Mouse (Mus musculus): ENCODE measurements around the gene L3mbtl4. TPM values are rescaled to one million over a fixed set of nuclear protein-coding genes. Genes with fewer than 3 reads are reported as not detected.

Gene L3mbtl4
- total RNA-seq (2022), result 1 to 10 TPM; 2.3 to 3.0 (median 2.6) TPM

- peak; percentile 6 to 30 for DNase-seq (ENCODE audit: low spot score in 2 of 2)
Observed at GRCm38 (mm10) chr17:68273527-68273926, at the start of gene L3mbtl4. Gene L3mbtl4 (plus strand): TSS chr17:68273797.

DNA sequence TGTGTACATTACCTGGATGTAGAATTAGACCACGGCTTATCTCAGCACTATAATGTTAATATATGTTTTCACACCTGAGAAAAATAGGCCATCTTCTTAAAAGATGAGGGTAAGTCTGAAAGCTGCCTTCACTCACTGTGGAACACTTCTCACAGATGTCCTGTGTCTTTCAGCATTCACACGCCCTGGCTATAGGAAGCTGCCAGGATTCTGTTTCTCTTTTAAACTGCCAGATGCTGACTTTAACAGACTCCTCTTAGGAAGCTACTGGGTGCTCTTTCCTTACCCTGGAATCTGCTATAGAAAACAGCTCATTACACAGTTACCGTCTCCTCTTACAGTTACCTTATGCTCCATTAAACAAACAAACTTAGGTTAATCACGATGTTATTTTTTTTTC, 43.1 kb upstream of the L3mbtl4 start:
- DNase-seq (ENCODE audit: low spot score in 2 of 2), result no peak

GRCm38 (mm10) chr17:68235380-68235779, 38.2 kb upstream of the L3mbtl4 start:
- no peak for DNase-seq (ENCODE audit: low spot score in 2 of 2)

- no peak for DNase-seq (ENCODE audit: low spot score in 2 of 2)
Observed at GRCm38 (mm10) chr17:68236992-68237391, 36.6 kb upstream of the L3mbtl4 start.

- DNase-seq (ENCODE audit: low spot score in 2 of 2), result no peak
Observed at GRCm38 (mm10) chr17:68240171-68240570, 33.4 kb upstream of the L3mbtl4 start.

DNA sequence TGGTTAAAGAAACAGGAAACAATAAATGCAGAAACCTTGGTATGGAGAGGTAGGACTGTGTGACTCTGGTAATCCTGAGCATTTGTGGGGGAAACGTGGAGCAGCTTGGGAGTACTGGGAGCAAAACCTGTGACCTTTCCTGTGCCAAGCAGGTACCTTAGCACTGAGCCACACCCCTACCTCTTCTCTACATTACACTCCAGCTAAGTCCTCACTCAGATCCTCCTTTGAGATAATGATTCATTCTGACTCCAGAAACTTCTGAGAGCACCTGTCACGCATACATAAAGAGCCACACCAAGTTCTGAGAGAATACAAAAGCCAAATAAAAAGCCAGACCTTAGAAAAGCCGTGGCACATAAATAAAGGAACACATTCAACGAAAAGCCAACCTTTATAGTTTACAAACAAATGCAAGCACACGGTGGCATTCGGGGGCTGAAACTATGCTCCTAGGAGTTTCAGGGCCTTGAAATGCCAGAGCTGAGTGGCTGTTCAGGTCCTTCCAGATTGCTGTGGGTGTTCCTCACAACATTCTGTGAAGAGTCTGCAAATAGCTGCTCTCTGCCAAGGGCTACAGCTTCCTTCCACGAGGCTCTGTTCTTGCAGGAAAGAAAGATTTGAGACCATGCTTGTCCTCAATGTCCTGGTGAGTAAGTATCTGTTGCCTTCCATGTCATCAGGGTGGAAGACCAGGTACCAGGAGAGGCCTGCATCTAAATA, 8.6 kb upstream of the L3mbtl4 start:
- DNase-seq (ENCODE audit: low spot score in 2 of 2), result peak in 1 of 2 experiments; percentile 30

DNA sequence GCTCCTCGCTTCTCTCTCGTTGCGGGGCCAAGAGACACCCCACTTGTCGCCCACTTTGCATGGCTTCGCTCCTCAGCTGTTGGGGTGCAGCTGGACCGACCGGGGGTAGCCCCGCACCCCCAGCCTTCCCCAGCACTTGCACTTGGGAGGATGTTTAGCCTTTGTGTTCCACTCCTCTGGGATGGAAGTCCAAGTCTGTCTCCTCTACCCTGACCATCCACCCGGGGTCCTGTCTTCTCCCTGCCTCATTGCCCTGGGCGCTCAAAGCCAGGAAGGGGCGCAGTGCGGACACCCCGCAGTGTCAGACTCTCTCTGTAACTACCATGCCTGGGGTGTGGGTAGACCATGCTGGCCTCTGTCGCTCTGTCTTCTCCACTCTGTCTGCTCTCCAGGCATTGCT, 357 bp downstream of the L3mbtl4 start:
- no peak for DNase-seq (ENCODE audit: low spot score in 2 of 2)

DNA sequence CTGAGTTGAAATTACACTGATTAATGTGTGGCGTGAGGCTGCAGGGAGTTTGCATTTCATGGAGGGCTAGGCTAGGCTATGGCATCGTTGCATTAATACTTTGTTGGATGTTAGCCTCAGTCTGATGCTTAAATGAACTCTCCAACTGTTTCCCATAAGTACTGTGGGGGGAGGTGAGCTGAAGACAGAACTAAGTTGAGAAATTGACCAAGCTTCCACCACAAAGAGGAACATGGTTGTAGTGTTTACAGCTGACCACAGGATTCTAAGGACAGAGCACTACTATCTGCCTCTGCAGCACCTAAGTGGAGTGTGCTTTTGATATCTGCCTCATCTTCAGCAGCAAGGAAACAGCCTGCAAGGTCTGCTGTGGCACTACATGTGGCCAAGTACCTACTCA, 1.5 kb downstream of the L3mbtl4 start:
- DNase-seq (ENCODE audit: low spot score in 2 of 2), result no peak

GRCm38 (mm10) chr17:68280915-68281314, 7.3 kb downstream of the L3mbtl4 start:
- no peak for DNase-seq (ENCODE audit: low spot score in 2 of 2)

DNA sequence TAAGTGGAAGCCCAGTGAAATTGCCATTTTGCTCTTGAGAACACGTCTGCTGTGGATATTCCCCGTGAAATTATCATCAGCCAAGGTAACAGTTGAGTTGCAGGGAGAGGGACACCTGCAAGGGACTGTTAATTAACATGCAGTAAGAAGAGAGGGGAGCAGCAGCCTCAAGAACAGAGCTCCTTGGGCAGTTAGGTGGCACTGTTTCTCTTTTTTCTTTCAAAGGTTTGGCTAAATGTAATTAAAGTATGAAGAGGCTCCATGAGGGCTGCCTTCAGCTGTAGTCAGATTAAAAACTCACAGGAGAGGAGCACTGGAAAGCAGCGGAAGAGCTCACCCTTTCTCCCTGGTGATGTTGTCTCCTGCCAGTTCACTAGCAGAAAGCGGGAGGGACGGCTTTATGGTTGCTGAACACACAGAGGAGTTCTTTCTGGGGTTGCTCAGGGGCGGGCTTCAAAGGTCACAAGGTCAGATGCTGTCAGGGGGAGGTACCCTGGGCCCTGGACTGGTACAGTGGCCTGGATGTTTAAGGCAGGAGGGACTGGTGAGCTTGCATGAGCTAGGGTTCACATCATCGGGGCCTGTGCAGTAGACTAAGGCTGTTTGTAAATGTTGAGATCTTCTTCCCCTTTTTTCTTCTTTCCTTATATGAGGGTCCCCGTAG, 11.7 kb downstream of the L3mbtl4 start:
- peak in 1 of 2 experiments; percentile 6 for DNase-seq (ENCODE audit: low spot score in 2 of 2)

DNA sequence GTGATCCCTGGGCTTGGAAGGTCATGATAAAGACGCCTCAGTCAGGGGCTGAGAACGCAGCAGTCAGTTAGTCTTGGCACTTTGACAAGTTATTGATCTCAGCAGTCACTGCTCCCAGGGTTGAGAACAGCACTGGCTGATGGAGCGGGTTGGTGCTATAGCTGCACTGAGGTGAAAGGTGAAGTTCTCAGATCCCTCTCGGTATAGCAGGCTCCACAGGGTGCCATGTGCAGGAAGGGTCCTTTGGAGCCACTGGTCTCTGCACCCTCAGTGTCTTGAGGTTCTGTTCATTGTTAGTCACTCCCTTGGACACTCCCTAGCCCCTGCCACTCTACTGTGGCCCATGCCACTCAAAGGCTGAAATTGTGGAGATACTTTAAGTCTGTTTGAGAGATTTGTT, 14.5 kb downstream of the L3mbtl4 start:
- DNase-seq (ENCODE audit: low spot score in 2 of 2), result no peak

DNA sequence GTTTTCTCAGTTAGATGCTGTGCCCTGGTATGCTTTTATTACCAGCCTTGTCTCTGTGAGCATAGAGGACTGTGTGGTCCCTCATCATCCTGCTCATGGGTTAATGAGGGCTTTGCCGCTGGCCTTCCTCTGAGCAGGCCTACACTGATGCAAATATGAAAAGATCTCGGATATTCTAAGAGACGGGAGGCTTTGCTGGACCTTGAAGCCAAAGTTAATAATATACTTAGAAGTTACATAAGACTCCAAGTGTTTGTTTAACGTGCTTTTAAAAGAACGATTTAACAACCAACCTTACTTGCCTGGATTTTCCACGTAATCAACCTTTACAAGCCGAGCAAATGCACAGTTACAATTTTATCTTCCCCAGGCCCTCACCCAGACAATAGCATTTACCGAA, 15.1 kb downstream of the L3mbtl4 start:
- no peak for DNase-seq (ENCODE audit: low spot score in 2 of 2)

DNA sequence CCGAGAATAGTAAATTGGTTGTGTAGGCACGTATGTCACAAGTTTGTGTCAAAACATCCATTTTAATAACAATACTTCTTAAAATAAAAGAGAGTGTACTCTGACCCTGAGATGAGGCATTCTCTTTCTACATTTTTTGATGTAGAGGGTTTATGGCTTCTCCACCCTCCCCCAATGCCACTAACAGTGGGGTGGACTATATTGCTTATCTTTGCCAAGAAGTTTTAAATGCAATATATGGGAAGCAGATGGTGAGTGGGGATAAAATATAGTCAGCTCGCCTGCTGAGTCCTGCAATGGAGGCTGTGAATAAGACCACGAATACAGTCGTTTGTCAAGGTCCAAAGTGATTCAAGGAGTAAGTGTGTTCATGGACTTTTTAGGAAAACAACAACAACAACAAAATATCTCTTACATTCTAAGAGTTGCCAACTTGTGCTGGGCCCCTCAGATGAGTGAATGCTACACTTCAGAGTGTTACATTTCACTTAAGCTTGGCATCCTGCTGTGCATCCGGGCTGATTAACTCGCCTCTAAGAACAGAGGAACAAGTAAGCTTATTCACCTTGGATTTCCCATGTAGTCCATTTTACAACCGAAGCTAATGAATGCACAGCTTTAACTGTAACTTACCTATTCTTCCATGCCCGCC, 18.2 kb downstream of the L3mbtl4 start:
- no peak for DNase-seq (ENCODE audit: low spot score in 2 of 2)

- DNase-seq (ENCODE audit: low spot score in 2 of 2), result no peak
Observed at GRCm38 (mm10) chr17:68308381-68308780, 34.8 kb downstream of the L3mbtl4 start.

DNA sequence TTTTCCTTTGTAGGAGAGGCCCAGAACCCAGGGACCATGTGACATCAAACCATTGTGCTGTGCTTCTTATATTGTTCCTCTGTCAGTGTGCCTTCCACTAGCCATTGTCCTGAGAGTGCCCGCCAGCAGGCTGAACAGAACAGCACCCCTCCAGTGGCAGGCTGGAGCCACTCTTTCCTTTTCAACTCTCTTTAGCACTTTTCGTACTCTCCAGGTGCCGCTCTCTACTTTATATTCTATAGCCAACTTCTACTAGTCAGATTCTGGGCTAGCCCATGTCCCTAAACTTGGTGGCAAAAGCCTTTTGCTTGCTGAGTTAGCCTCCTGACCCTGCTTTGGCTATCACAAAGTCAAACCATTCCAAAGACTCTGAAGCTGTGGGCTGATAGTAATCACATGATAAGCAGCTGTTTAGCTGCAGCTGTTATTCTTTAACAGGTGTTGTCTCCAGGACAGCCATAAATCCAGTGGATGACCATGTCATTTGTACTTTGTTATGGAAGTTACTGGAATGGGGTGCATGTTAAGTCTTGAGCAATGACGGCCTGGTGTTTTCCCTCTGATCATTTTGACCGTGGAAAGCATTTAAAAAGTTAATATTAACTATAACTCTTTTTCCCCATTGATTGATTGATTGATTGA, 38.8 kb downstream of the L3mbtl4 start:
- no peak for DNase-seq (ENCODE audit: low spot score in 2 of 2)

GRCm38 (mm10) chr17:68320940-68321339, 47.3 kb downstream of the L3mbtl4 start:
- DNase-seq (ENCODE audit: low spot score in 2 of 2), result no peak

- DNase-seq (ENCODE audit: low spot score in 2 of 2), result no peak
Observed at GRCm38 (mm10) chr17:68322607-68323006, 49.0 kb downstream of the L3mbtl4 start.

- no peak for DNase-seq (ENCODE audit: low spot score in 2 of 2)
Observed at GRCm38 (mm10) chr17:68332225-68332624, 58.6 kb downstream of the L3mbtl4 start.

- DNase-seq (ENCODE audit: low spot score in 2 of 2), result no peak
Observed at GRCm38 (mm10) chr17:68333382-68333781, 59.8 kb downstream of the L3mbtl4 start.

GRCm38 (mm10) chr17:68338917-68339553, 65.4 kb downstream of the L3mbtl4 start:
- no peak for DNase-seq (ENCODE audit: low spot score in 2 of 2)

GRCm38 (mm10) chr17:68357687-68358086, 84.1 kb downstream of the L3mbtl4 start:
- DNase-seq (ENCODE audit: low spot score in 2 of 2), result no peak

DNA sequence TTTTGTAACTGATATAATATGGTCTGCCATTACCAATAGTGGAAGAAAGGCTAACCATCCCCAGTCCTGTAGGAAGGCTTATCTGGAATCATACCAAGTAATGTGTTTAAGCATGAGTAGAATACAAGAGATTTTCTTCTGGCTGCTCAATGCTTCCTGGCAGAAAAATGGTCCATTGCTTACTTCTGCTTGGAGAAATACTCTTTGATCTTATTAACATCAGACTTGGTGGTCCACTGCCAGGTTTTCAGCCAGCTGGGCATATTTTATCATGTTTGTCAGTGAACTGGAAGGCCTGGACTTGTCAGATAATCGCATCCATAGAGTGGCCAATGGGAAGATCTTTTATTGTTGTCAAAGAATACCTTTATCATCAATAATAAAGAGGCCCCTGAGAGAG, 97.5 kb downstream of the L3mbtl4 start:
- DNase-seq (ENCODE audit: low spot score in 2 of 2), result no peak
